Mouse (Mus musculus): Measurements from ENCODE around the gene Tenm4.

GRCm38 (mm10) chr7:96385850-96386249, 214.8 kb downstream of the Tenm4 start:
- TF ChIP-seq POLR2A (IDR thresholded peaks at IDR 0.05; ENCODE audit: borderline replicate concordance, insufficient read depth, low read length) (no peak), CTCF (IDR thresholded peaks at IDR 0.05; ENCODE audit: borderline replicate concordance, insufficient read depth, low read depth, low read length) (no peak)
